Mouse (Mus musculus) T-helper 1 cell (primary cell): ENCODE data around the gene Tom1l1.
"Not testable (repeated sequence)": the region's sequence is repeated elsewhere in the genome, so short reads cannot be mapped to it uniquely, and the experiment has no call there.

Experiments used
- in situ Hi-C: fragments of 300-600 bp; cut with MboI, MseI; formaldehyde crosslinking; loops from one replicate; pipeline ENCODE4 v1.15.1; 2025; ENCODE audit warnings: high pct_unique_total_duplicates

The Tom1l1 gene

DNA sequence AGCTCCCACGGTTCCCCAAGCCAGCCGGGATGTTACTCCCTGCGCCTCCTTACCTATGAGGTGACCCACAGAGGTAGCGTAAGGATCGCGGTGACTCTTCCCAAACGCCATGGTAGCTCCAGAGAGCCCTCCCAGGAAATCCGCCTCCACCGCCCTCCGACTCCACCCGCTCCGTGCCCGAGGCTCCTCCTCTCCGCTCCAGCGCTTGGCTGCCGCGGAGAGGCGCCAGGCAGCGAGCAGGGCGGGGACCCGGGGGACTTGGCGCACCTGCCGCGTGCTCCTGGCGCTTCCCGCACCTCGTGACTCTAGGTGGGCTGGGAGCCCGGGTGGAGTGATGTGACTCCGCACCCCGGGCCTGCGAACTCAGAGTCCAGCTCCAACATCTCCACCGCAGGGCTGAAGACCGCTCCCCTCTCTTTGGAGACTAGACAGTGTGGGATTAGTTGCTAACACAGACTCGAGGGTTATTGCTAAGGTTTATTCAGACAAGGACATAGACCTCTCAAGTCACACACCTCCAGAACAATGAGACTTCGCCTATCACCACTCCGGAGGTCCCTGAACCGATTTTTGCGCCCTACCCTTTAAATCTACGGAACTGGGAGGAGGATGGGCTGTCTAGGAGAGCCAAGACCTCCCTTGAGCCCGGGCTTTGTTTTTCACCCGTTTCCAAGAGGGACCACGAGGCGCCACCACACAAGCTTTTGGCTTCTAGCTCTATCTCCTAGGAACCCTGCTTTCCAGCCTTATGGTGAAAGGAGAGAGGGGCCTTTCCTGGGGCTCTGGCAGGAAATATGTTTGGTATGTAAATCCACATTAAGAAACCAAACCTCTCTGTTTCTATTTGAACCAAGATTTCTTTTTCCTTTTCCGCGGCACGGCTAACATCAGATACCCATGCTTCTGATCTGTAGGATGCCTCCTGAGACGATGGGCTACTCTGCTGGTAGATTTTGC is at the start of gene Tom1l1:
Gene Tom1l1 (minus strand): TSS at position 907 of the 957 bp plus-strand sequence.
- in situ Hi-C loops = no loop called here

DNA sequence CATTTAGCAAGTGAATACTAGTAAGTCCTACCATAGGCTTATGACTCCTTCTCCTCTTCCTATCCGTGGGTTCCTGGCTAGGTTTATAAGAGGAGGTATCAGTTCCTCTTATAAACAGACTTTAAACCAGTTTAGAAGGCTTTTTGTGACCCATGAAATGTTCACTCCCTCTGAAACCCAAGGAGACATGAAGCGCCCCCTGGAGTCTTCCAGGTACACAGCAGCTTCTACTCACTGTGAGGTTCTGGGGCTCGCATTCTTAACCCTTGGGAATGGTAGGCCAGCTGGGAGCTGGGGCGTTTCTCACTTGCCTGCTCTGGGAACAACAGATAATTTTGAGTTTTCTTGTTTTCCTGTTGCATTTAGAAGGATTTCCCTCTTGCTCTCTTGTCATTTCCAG is 45.4 kb upstream of the Tom1l1 start:
- in situ Hi-C loops = no loop called here

DNA sequence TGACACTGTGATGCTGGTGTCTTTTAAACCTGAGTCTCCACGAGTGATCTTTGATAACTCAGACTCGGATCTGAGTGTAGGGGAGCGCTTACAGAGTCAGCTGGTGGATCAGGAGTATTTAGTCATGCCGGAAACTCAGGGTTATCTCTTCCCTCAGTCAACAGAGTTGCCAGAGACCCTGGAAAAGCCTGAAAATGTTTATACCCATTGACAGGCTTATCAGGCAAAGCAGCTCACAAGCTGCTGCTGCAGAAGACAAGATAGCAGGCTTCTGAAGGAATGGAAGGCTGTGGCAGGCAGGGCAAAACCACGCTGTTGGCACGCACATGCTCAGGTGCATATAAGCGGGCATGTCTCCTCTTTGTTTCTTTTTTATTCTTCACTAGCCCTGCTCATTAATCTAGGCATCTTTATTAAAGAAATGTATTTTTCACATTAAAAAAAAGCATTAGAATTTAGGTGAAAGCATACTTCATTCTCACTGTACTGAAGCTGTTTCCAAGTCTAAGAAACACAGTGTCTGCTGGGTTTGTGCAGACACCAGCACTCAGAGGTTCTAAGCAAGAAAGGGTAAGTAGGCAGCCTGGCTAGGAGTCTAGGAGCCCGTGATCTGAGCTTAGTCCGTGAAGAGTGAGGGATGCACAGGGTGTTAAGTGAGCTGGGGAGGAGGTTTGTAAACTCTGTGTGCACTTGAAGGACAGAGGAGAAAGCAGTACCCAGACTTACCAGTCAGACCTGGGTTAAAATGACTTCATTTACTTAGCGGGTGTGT is 39.4 kb upstream of the Tom1l1 start:
- in situ Hi-C loops = no loop called here

DNA sequence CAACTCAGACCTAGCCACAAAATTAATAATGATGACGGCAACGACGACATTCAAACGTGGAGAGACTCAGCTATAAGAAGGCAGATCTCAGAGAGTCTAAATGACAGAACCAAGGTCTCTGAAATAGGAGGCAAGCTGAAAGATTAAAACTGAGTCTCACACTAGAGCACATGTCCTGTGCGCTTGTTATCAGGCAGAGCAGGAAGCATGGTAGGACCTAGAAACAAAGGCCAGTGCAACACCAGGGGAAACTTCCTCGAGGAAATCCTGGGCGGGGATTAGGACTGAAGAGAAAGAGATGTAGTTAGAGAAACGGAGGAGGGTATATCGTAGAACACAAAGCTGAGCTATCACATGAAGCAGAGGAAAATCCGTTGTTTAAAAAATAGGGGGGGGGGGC is 38.6 kb upstream of the Tom1l1 start:
- in situ Hi-C loops = no loop called here

DNA sequence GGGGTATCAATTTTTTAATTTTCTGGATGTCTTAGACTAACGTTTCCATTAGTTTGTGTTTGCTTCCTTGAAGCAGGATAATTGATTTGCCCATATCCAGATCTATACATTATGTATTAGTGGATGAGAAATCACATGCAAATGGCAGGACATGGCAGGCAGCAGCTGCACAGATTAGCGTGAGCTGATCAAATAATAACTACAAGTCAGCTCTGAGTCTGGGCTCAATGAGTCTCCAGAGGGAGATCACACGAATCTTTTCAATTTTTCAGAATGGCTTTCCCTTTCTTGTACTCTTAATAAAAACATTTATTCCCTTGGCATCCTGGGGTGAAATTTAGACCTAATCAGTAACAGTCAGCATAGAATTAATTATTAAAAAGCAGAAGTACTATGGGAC is 34.1 kb upstream of the Tom1l1 start:
- in situ Hi-C loops = no loop called here

DNA sequence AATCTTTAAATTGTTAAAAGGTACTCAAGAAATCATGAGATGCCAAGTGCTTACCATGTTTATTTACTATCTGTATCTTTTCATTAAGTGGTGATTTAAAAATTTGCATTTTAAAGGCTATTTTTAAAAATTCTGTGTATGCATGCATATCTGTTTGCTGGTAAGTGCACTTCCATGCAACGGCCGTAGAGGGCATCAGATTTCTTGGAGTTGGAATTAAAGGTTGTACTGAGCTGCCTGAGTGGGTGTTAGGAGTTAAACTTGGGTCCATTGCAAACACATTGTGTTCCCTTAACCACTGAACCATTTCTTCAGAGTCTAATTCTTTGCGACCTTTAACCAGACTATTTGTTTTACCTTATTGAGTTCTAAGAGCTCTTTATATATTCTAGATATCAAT is 29.6 kb upstream of the Tom1l1 start:
- in situ Hi-C loops = no loop called here

DNA sequence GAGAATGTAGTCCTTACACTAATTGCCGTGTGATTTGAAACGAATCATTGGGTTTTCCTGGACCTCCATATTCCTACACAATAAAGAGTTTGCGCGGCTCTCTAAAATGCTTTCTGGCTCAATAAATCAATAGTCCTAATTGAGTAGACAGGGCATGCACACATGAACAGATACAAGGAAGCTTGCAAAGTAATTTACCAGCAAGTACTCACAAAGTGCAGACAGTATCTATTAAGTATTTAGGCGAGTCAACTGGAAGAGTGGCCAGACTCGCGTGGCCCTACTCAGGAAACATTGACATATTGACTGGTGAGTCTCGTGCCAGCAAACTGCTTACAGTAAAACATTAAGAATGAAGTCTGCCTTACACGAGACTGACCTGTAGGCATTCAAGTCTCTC is 23.4 kb upstream of the Tom1l1 start:
- in situ Hi-C loops = no loop called here

DNA sequence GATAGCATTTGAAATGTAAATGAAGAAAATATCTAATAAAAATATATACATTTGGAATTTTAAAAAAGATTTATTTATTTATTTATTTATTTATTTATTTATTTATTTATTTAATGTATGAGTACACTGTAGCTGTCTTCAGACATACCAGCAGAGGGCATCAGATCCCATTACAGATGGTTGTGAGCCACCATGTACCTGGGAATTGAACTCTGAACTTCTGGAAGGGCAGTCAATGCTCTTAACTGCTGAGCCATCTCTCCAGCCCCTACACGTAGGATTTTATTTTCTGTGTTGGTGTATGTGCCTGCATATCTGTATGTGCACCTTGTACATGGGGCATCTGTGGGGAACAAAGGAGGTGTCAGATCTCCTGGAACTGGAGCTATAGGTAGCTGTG is 19.0 kb upstream of the Tom1l1 start:
- in situ Hi-C loops = not testable (repeated sequence)

DNA sequence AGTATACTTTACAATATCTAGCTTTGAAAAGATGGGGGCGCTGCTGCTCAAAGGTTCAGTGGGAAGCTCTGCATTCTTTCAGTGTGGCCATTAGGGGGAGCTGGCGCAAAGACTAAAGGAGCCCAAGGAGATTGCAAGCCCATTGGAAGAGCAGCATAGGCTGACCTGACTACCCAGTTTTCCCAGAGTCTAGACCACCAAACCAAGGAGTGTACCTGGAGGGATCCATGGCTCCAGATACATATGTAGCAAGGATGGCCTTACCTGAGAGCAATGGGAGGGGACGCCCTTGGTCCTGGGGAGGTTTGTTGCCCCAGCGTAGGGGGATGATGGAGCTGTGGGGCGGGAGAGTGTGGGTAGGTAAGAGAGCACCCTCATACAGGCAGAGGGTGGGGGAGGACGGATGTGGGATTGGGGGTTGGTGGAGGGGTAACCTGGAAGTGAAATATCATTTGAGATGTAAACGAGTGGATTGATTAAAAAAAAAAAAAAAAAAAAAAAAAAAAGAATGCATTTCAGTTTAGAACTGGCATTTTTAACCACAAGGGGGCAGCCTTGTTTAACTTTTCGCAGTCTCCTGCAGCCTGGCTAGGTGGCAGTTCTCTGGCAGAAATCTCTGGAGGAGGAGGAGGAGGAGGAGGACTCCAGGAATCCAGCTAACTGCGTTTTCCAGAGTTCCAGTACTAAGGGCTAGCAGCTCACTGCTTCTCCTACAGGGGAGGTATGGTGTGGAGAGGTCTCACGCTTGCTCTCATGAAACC is 9.5 kb upstream of the Tom1l1 start:
- in situ Hi-C loops = no loop called here

DNA sequence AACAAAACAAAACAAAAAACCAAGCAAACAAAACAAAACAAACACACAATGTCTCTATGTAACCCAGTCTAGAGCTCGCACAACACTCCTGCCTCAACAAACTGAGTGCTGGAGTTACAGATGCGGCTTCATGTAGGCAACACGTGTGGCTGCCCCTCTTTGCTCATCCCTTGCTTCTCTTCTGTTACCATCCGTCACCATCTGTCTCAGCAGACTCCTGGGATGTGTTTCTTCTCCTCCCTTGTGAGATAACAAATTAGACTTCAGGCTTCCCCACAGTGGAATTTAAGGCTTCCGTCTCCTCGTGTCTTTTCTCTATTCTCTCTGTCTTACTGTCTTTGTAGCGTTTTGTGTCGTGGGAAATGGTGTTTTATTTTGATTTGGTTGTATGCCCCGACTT is 7.6 kb upstream of the Tom1l1 start:
- in situ Hi-C loops = no loop called here

DNA sequence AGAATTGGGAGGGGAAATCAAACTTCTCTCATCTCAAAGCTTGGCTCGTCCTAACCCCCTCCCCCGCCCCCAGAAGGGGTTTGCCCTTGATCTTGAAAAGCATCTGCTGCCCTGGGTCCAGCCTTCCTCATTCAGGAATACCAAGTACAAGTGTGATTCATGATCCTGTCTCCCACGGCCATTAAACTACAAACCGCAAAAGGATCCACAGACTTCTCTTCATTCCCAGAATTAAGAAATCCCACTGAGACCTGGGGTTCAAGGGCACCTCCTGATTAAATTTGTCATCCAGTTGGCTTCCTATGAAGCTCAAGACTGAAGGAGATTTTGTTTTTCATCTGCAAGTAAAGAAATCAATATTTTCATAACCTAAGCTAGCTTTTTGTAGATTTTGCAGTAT is 6.0 kb upstream of the Tom1l1 start:
- in situ Hi-C loops = no loop called here

DNA sequence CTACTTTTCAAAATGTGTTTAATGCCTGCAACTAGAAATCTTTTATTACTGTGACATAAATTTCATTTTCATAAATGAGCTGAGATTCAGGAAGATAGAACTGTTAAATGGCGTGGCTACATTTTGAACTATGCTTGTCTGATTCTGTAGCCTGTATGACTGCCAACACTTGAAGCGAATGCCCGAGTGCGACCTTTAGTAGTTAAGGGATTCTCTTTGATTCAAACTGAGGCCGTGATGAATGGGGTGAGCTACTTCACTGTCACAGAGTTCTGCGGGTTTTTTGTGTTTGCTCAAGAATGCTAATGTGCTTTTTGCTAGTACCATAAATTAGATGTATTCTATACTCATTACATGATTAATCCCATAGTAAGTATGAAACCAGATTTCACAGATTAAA is 2.2 kb upstream of the Tom1l1 start:
- in situ Hi-C loops = no loop called here

DNA sequence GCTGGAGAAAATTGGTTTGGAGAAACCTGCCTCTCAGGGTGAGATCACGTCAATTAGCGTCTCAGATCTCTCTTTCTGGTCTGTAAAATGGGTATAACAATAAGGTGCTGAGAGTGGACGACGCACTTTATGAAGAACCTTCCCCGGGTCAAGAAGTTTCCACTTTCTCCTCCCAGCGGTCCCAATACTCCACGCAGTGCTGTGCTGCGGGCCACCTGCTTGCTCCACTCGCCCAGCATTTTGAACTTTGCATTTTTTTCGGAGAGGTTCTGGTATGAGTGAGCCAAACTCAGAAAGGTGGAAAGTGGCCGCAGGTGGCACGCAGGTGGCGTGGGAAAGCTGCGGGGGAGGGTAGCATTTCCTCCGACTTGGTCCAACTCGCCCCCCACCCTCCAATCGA is 1.1 kb downstream of the Tom1l1 start:
- in situ Hi-C loops = no loop called here

DNA sequence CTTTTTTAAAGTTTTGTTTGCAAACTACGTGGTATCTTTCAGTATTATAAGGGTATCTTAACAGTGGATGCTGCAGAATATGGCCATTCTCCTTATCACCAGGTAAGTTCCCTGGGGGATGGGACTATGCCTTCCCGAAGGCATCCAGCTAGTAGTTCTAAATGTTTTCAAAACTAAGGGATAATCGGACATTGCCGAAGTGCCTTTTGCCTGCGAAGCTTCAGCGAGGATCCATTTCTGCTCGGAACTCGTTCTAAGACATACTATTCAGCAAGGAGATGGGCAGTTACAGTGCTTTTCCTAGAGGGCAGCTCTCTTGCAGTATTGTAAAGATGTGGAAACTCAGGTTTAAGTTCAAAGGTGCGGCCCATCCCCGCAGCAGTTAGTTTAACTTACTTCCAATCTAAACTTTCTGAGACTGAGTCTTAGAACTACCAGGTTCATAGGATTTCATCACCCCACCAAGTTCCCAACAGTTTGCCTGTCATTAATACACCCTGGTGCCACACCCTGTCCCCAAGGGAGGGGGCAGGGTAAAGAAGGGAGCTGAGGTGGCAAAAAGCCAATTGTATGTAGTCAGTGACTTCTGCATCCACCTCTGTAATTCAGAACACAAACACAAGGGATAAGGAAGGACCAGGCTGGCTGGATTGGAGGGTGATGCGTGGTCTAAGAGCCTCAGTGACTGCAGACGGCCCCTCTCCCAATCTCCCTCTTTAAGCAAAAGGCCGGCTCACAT is 1.7 kb downstream of the Tom1l1 start:
- in situ Hi-C loops = no loop called here

DNA sequence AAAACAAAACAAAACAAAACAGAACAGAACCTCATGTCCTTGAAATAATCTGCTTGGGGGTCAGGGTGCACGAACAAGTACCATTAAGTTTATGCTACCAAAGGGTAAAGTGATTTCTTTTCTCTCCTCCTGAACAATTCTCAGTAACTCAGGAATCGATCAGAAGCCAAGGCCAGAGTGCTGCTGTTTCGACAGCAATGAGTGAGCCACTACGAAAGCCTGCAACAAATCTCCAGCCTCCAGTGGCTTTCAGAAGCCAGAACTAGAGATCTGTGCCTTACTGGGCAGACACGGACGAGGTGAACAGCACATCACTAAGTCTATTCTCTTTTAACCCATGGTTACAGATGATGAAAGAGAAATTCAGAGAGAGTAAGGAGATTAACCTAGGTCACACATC is 3.0 kb downstream of the Tom1l1 start:
- in situ Hi-C loops = no loop called here

DNA sequence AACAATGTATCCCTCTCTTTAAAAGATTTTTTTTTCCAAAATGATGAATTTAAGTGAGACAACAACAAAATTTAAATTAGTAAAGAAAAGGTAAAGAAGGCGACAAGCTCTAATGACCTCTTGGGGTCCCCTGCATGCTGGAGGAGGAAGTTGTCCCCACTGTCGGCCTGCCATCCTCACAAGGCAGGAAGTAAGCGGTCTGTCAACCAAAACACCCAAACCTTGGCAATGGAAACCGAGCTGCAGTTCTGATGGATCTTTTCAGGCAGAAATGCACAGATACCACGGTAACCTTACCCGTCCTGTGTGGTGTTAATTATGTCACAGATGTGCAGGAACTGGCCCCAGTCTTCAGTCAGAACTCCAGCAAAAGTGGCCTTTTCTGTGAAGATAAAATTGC is 3.4 kb downstream of the Tom1l1 start:
- in situ Hi-C loops = no loop called here

DNA sequence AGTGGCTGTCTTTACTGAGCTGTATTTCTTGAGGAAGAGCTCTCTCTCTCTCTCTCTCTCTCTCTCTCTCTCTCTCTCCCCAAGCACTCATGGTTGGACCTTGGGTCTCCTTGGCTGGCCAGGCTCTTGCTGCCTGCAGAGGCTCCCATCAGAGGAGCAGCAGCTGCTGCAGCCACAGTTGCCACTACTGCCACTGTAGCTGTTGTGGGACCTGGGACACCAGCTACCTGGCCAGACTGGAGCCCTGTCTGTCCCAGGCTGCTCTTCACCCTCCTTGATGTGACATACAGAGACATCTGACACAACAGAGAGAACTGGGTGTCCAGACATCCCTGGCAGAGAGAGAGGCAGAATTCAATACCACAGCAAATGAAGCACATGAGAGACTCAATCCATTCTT is 7.0 kb downstream of the Tom1l1 start:
- in situ Hi-C loops = no loop called here

DNA sequence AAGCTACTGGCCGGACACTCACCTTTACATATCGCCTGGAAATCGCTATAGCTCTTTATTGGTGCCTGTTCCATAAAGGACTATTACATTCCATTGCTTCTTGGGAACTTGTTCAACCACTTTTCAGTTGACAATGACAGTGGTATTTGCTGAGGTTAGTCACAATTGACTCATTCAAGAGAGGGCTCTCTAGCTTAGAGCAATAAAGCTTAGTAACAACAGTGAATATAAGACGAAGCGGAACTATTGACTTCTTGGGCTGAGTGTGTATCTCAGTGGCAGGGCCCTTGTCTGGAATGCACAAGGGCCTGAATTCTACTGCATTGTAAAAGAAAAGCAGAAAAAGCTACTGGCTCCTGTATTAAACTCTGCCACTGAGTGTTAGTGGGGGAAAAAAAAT is 9.6 kb downstream of the Tom1l1 start:
- in situ Hi-C loops = no loop called here

DNA sequence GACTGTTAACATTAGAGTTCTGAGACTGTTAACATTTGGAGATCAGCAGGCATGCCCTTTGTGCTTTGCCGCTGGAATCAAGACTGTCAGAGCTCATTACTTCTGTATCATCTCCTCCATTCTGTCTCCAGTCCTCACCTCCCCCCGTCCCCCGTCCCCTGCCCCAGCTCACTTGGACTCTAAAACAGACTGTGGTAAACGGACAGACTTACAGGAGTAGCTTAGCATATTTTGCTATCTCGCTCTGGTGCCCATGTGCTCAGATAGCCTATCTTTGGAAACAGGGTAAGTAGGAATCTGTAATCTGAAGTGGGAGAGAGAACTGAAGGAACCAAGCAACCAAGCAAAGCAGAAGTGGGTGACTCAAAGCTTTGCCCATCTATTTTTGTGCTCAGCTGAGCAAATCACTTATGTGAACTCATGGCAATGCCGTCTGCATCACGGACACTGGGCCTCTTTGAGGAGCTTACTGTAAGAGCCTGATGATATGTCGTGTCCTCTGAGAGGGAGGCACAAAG is 10.3 kb downstream of the Tom1l1 start:
- in situ Hi-C loops = no loop called here

DNA sequence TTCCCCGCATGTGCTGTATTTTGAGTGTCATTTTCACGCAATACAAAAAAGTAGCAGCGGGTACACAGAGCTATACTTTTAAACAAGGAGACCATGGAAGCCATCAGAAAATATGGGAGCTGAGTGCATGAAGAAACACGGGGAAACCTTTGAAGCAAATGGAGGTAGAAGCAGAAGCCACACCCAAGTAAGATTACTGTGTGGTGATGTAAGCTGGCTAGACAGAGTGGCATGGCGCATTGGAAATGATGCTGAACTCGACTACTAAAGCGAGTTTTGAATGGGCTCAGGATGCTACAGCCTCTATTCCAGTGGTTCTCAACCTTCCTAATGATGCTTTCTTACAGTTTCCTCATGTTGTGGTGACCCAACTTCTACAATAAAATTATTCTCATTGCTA is 11.1 kb downstream of the Tom1l1 start:
- in situ Hi-C loops = no loop called here

DNA sequence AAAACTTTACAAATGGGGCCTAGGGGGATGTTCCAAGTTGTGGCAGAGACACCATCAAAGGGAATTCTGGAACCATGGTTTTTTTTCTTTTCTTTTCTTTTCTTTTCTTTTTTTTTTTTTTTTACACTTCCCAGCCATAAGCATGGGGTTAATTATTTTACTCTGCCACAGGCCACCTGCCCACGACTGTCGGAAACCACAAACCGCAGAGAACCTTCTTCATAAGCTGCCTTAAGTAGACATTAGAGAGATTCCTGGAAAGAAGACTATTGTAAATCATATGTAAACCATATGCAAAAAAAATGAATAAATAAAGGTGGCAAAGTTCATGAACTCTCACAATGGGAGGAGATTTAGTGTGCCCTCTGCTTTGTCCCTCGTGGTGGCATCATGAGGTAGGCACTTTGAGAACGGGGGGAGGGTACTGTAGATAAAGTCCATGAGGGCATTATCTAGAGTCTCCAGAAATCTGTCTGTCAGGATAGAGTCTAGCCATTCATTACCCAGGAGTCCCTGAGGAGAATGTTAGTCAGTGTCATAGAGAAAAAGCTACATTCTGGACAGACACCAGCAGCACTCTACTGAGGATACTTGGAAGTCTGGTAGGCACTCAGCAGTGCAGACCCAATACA is 12.6 kb downstream of the Tom1l1 start:
- in situ Hi-C loops = no loop called here
